Mouse (Mus musculus) cerebellum, adult 18-20 months (tissue): ENCODE measurements at regions not wholly inside any gene's neighbourhood (a gene's known extent, or its start where the extent isn't known, plus 50 kb on each side); places are given as distances from the start of the nearest gene placed in this dataset.
A peak's percentile ranks its signal among the peaks of the same experiment; 100 is the strongest.

Experiments
- DNase-seq, 2 experiments: peaks; one replicate each; pipeline ENCODE4 v3.0.0; 2021

GRCm38 (mm10) chr6:49893113-49893512 is 70.6 kb downstream of the Npy start:
- DNase-seq: no peak

- DNase-seq: no peak
These were observed 76.6 kb downstream of the Npy start for GRCm38 (mm10) chr6:49899146-49899545.

- no peak for DNase-seq
These were observed 79.0 kb downstream of the Npy start for GRCm38 (mm10) chr6:49901512-49901911.

- no peak for DNase-seq
These were observed 81.5 kb downstream of the Npy start for GRCm38 (mm10) chr6:49904001-49904400.

- DNase-seq: no peak
These were observed 83.9 kb downstream of the Npy start for GRCm38 (mm10) chr6:49906456-49906855.

- DNase-seq: peak; percentile 7 to 13
These were observed 96.7 kb downstream of the Npy start for GRCm38 (mm10) chr6:49919089-49919812.

- DNase-seq: no peak
These were observed 97.3 kb downstream of the Npy start for GRCm38 (mm10) chr6:49919813-49920170.

- no peak for DNase-seq
These were observed 101.8 kb downstream of the Npy start for GRCm38 (mm10) chr6:49924296-49924695.

GRCm38 (mm10) chr6:49928075-49928474 is 105.6 kb downstream of the Npy start:
- no peak for DNase-seq

GRCm38 (mm10) chr6:49930104-49930503 is 107.6 kb downstream of the Npy start:
- no peak for DNase-seq

- DNase-seq: no peak
These were observed 120.6 kb downstream of the Npy start for GRCm38 (mm10) chr6:49943087-49943486.

GRCm38 (mm10) chr6:49958891-49959290 is 136.4 kb downstream of the Npy start:
- no peak for DNase-seq

GRCm38 (mm10) chr6:49961166-49961565 is 138.7 kb downstream of the Npy start:
- no peak for DNase-seq

- DNase-seq: no peak
These were observed 143.5 kb downstream of the Npy start for GRCm38 (mm10) chr6:49965944-49966545.

- DNase-seq: no peak
These were observed 143.5 kb upstream of the Mpp6 start for GRCm38 (mm10) chr6:49966555-49966954.

GRCm38 (mm10) chr6:49973258-49973865 is 136.7 kb upstream of the Mpp6 start:
- no peak for DNase-seq

GRCm38 (mm10) chr6:49977783-49978182 is 132.3 kb upstream of the Mpp6 start:
- no peak for DNase-seq

- DNase-seq: no peak
These were observed 126.3 kb upstream of the Mpp6 start for GRCm38 (mm10) chr6:49983740-49984139.

GRCm38 (mm10) chr6:49985127-49985526 is 124.9 kb upstream of the Mpp6 start:
- no peak for DNase-seq

- no peak for DNase-seq
These were observed 122.9 kb upstream of the Mpp6 start for GRCm38 (mm10) chr6:49987141-49987540.

GRCm38 (mm10) chr6:49987541-49988210 is 122.4 kb upstream of the Mpp6 start:
- DNase-seq: no peak

- DNase-seq: no peak
These were observed 120.2 kb upstream of the Mpp6 start for GRCm38 (mm10) chr6:49989585-49990521.

- DNase-seq: no peak
These were observed 119.6 kb upstream of the Mpp6 start for GRCm38 (mm10) chr6:49990522-49990858.
